Mouse (Mus musculus): ENCODE measurements at regions not wholly inside any gene's neighbourhood (a gene's known extent, or its start where the extent isn't known, plus 50 kb on each side); places are given as distances from the start of the nearest gene placed in this dataset.

GRCm38 (mm10) chr10:51952021-51952420, 70.3 kb upstream of the Vgll2 start:
- Histone ChIP-seq H3K36me3 (ENCODE audit: insufficient read depth, low read length) (no peaks in the 10 kb centered on the region), H3K4me2 (replicated peaks; ENCODE audit: low read depth, low read length) (no peak overlapping the region), H3K9ac (replicated peaks; ENCODE audit: low read length) (no peak overlapping the region), H3K27ac (ENCODE audit: low read length) (no peak overlapping the region), H3K4me3 (ENCODE audit: low read length) (no peak overlapping the region), H3K9me3 (ENCODE audit: low read length) (no peaks in the 10 kb centered on the region), H3K27me3 (ENCODE audit: insufficient read depth, low read length) (no peaks in the 10 kb centered on the region), H3K4me1 (ENCODE audit: insufficient read depth, low read length) (no peaks in the 10 kb centered on the region)
- WGBS, result 75% methylated on average over 4 of the region's 4 CpGs
- ATAC-seq (ENCODE audit: low FRiP score, low TSS enrichment), result no peak

- no peaks in the 10 kb centered on the region for H3K4me1 ChIP-seq (ENCODE audit: insufficient read depth, low read length)
- no peak overlapping the region for H3K27ac ChIP-seq (ENCODE audit: low read length)
- WGBS, result 68% methylated on average over 1 of the region's 1 CpGs
- ATAC-seq (ENCODE audit: low FRiP score, low TSS enrichment), result no peak
- no peaks in the 10 kb centered on the region for H3K9me3 ChIP-seq (ENCODE audit: low read length)
- H3K4me2 ChIP-seq (replicated peaks; ENCODE audit: low read depth, low read length), result no peak overlapping the region
- no peak overlapping the region for H3K4me3 ChIP-seq (ENCODE audit: low read length)
- no peak overlapping the region for H3K9ac ChIP-seq (replicated peaks; ENCODE audit: low read length)
- no peaks in the 10 kb centered on the region for H3K27me3 ChIP-seq (ENCODE audit: insufficient read depth, low read length)
- no peaks in the 10 kb centered on the region for H3K36me3 ChIP-seq (ENCODE audit: insufficient read depth, low read length)
Observed at GRCm38 (mm10) chr10:51956493-51956892, 65.8 kb upstream of the Vgll2 start.

- Histone ChIP-seq H3K27me3 (ENCODE audit: insufficient read depth, low read length) (no peaks in the 10 kb centered on the region), H3K4me1 (ENCODE audit: insufficient read depth, low read length) (no peaks in the 10 kb centered on the region), H3K9ac (replicated peaks; ENCODE audit: low read length) (no peak overlapping the region), H3K27ac (ENCODE audit: low read length) (no peak overlapping the region), H3K4me3 (ENCODE audit: low read length) (no peak overlapping the region), H3K9me3 (ENCODE audit: low read length) (no peaks in the 10 kb centered on the region), H3K36me3 (ENCODE audit: insufficient read depth, low read length) (no peaks in the 10 kb centered on the region), H3K4me2 (replicated peaks; ENCODE audit: low read depth, low read length) (no peak overlapping the region)
- WGBS, result 41% methylated on average over 2 of the region's 2 CpGs
- no peak for ATAC-seq (ENCODE audit: low FRiP score, low TSS enrichment)
Observed at GRCm38 (mm10) chr10:51961497-51961896, 60.8 kb upstream of the Vgll2 start.

GRCm38 (mm10) chr10:51963671-51964070, 58.6 kb upstream of the Vgll2 start:
- 57% methylated on average over 1 of the region's 1 CpGs for WGBS

GRCm38 (mm10) chr10:51970113-51970512, 52.2 kb upstream of the Vgll2 start:
- H3K36me3 ChIP-seq (ENCODE audit: insufficient read depth, low read length), result no peaks in the 10 kb centered on the region
- no peak overlapping the region for H3K9ac ChIP-seq (replicated peaks; ENCODE audit: low read length)
- 73% methylated on average over 9 of the region's 9 CpGs for WGBS
- no peak overlapping the region for H3K27ac ChIP-seq (ENCODE audit: low read length)
- H3K27me3 ChIP-seq (ENCODE audit: insufficient read depth, low read length), result no peaks in the 10 kb centered on the region
- no peak for ATAC-seq (ENCODE audit: low FRiP score, low TSS enrichment)
- H3K4me3 ChIP-seq (ENCODE audit: low read length), result no peak overlapping the region
- H3K4me1 ChIP-seq (ENCODE audit: insufficient read depth, low read length), result no peaks in the 10 kb centered on the region
- no peak overlapping the region for H3K4me2 ChIP-seq (replicated peaks; ENCODE audit: low read depth, low read length)
- H3K9me3 ChIP-seq (ENCODE audit: low read length), result no peaks in the 10 kb centered on the region

More at GRCm38 (mm10) chr10:51963671-51964070, 58.6 kb upstream of the Vgll2 start:
- H3K27me3 ChIP-seq (ENCODE audit: insufficient read depth, low read length), result no peaks in the 10 kb centered on the region
- H3K4me2 ChIP-seq (replicated peaks; ENCODE audit: low read depth, low read length), result no peak overlapping the region
- H3K9ac ChIP-seq (replicated peaks; ENCODE audit: low read length), result no peak overlapping the region
- no peak overlapping the region for H3K4me3 ChIP-seq (ENCODE audit: low read length)
- no peak overlapping the region for H3K27ac ChIP-seq (ENCODE audit: low read length)
- H3K4me1 ChIP-seq (ENCODE audit: insufficient read depth, low read length), result no peaks in the 10 kb centered on the region
- H3K9me3 ChIP-seq (ENCODE audit: low read length), result no peaks in the 10 kb centered on the region
- no peaks in the 10 kb centered on the region for H3K36me3 ChIP-seq (ENCODE audit: insufficient read depth, low read length)
- no peak for ATAC-seq (ENCODE audit: low FRiP score, low TSS enrichment)
